Mouse (Mus musculus) midbrain, embryonic 11.5 days (tissue): ENCODE data around the gene Ppm1j. TPM values are rescaled to one million over a fixed set of nuclear protein-coding genes. Genes with fewer than 3 reads are reported as not detected.
"Not testable (repeated sequence)": the region's sequence is repeated elsewhere in the genome, so short reads cannot be mapped to it uniquely, and the experiment has no call there.

Experiments used
- ATAC-seq: fragments of 200-750 bp; cut with Nextera tagmentation; 2 replicates; pipeline ENCODE4 v1.8.0; 2017; ENCODE audit warnings: moderate TSS enrichment, moderate library complexity; ENCODE audit not compliant: low FRiP score
- DNase-seq: peaks from one replicate; pipeline ENCODE4 v3.0.0; 2015; ENCODE audit warnings: low spot score; ENCODE audit errors: missing footprints
- H3K27ac ChIP-seq: fragments of 300-500 bp; sonication (generic); 2 replicates; pipeline ENCODE4 v1.5.1; 2014; ENCODE audit warnings: low read depth, low read length
- H3K27me3 ChIP-seq: fragments of 300-500 bp; sonication (generic); 2 replicates; pipeline ENCODE4 v1.6.1; 2014; ENCODE audit warnings: mild to moderate bottlenecking, low read length, moderate library complexity, mixed read lengths; ENCODE audit not compliant: control insufficient read depth, insufficient read depth
- H3K36me3 ChIP-seq: fragments of 300-500 bp; sonication (generic); 2 replicates; pipeline ENCODE4 v1.6.1; 2014; ENCODE audit warnings: mild to moderate bottlenecking, low read length, moderate library complexity, mixed read lengths; ENCODE audit not compliant: control insufficient read depth, insufficient read depth
- H3K4me1 ChIP-seq: fragments of 300-500 bp; sonication (generic); 2 replicates; pipeline ENCODE4 v1.6.1; 2014; ENCODE audit warnings: low read length; ENCODE audit not compliant: control insufficient read depth, insufficient read depth
- H3K4me2 ChIP-seq: fragments of 300-500 bp; sonication (generic); 2 replicates; pipeline ENCODE4 v1.6.1; 2014; ENCODE audit warnings: mild to moderate bottlenecking, moderate library complexity
- H3K4me3 ChIP-seq: fragments of 300-500 bp; sonication (generic); 2 replicates; pipeline ENCODE4 v1.5.1; 2014; ENCODE audit warnings: low read depth, low read length
- H3K9ac ChIP-seq: fragments of 300-500 bp; sonication (generic); 2 replicates; pipeline ENCODE4 v1.6.1; 2014; ENCODE audit warnings: low read length
- H3K9me3 ChIP-seq: fragments of 300-500 bp; sonication (generic); 2 replicates; pipeline ENCODE4 v1.6.1; 2016; ENCODE audit warnings: low read length; ENCODE audit not compliant: control insufficient read depth
- WGBS: fragments of 180-500 bp; shearing (Covaris S2); extraction: QIAGEN DNeasy Blood & Tissue Kit; methylation state at CpG from one replicate; pipeline ENCODE4 v1.1.7; 2014; 5-methylcytosine and 5-hydroxymethylcytosine counted together
- polyA plus RNA-seq: library from polyadenylated mRNA; unstranded; fragments of >200 nt; fragmentation: Nextera tagmentation; extraction: Ambion mirVana; gene quantifications from 2 replicates; pipeline ENCODE4 v1.2.1, GENCODE M21; 2014

Gene Ppm1j
- polyA plus RNA-seq, 1 experiment from 2014 or later, result 0.97 TPM

GRCm38 (mm10) chr3:104762103-104762863 lies 18.6 kb upstream of the Ppm1j start:
- ATAC-seq, H3K27ac ChIP-seq, H3K27me3 ChIP-seq, H3K4me1 ChIP-seq, H3K4me2 ChIP-seq, H3K4me3 ChIP-seq, H3K9me3 ChIP-seq, H3K36me3 ChIP-seq, H3K9ac ChIP-seq: not testable (repeated sequence)
- DNase-seq, result peak; percentile 79
- 16% methylated on average over 19 of the region's 20 CpGs for WGBS

GRCm38 (mm10) chr3:104765021-104765420 lies 15.8 kb upstream of the Ppm1j start:
- Histone ChIP-seq H3K27ac (no peak overlapping the region), H3K4me1 (no peaks in the 10 kb centered on the region), H3K9me3 (no peaks in the 10 kb centered on the region), H3K27me3 (no peaks in the 10 kb centered on the region; the same call in 1 of the 2 replicates), H3K36me3 (no peaks in the 10 kb centered on the region), H3K4me2 (no peak overlapping the region), H3K9ac (no peak overlapping the region), H3K4me3 (no peak overlapping the region)
- WGBS, result 29% methylated on average over 4 of the region's 4 CpGs
- peak; percentile 88 for DNase-seq
- no peak for ATAC-seq

- Histone ChIP-seq H3K4me2 (no peak overlapping the region), H3K36me3 (no peaks in the 10 kb centered on the region), H3K27ac (no peak overlapping the region), H3K9me3 (no peaks in the 10 kb centered on the region), H3K9ac (no peak overlapping the region), H3K27me3 (no peaks in the 10 kb centered on the region), H3K4me3 (no peak overlapping the region), H3K4me1 (no peaks in the 10 kb centered on the region)
- DNase-seq (peak; percentile 57), ATAC-seq (no peak)
- 57% methylated on average over 2 of the region's 2 CpGs for WGBS
Observed at GRCm38 (mm10) chr3:104767141-104767540, 13.7 kb upstream of the Ppm1j start.

- Histone ChIP-seq H3K27ac (no peak overlapping the region), H3K9ac (no peak overlapping the region), H3K36me3 (no peaks in the 10 kb centered on the region), H3K27me3 (no peaks in the 10 kb centered on the region), H3K4me2 (no peak overlapping the region), H3K9me3 (no peaks in the 10 kb centered on the region), H3K4me1 (no peaks in the 10 kb centered on the region), H3K4me3 (no peak overlapping the region)
- no peak for ATAC-seq
- peak; percentile 72 for DNase-seq
- WGBS, result 84% methylated on average over 4 of the region's 4 CpGs
Observed at GRCm38 (mm10) chr3:104767716-104768115, 13.1 kb upstream of the Ppm1j start.

- H3K36me3 ChIP-seq, result no peaks in the 10 kb centered on the region
- no peak overlapping the region for H3K4me2 ChIP-seq
- DNase-seq (peak; percentile 59), ATAC-seq (no peak)
- H3K27ac ChIP-seq, result no peak overlapping the region
- 0 out of 2 replicates have a peak, but pooled peaks cover 2% of the 10 kb centered on the region for H3K27me3 ChIP-seq
- H3K9ac ChIP-seq, result no peak overlapping the region
- no peak overlapping the region for H3K4me3 ChIP-seq
- WGBS, result 23% methylated on average over 3 of the region's 3 CpGs
- H3K9me3 ChIP-seq, result no peaks in the 10 kb centered on the region
- H3K4me1 ChIP-seq, result no peaks in the 10 kb centered on the region
Observed at GRCm38 (mm10) chr3:104769135-104769534, 11.7 kb upstream of the Ppm1j start.

GRCm38 (mm10) chr3:104770035-104770434 lies 10.8 kb upstream of the Ppm1j start:
- no peaks in the 10 kb centered on the region for H3K36me3 ChIP-seq
- no peaks in the 10 kb centered on the region for H3K9me3 ChIP-seq
- H3K4me2 ChIP-seq, result no peak overlapping the region
- no peak overlapping the region for H3K9ac ChIP-seq
- H3K4me3 ChIP-seq, result no peak overlapping the region
- H3K27me3 ChIP-seq, result 0 out of 2 replicates have a peak, but pooled peaks cover 2% of the 10 kb centered on the region
- no peaks in the 10 kb centered on the region for H3K4me1 ChIP-seq
- WGBS, result 55% methylated on average over 10 of the region's 10 CpGs
- no peak overlapping the region for H3K27ac ChIP-seq
- ATAC-seq, result no peak
- no peak for DNase-seq

GRCm38 (mm10) chr3:104770918-104771317 lies 9.9 kb upstream of the Ppm1j start:
- H3K9ac ChIP-seq, result no peak overlapping the region
- H3K9me3 ChIP-seq, result no peaks in the 10 kb centered on the region
- H3K27me3 ChIP-seq, result peaks cover 5% of the 10 kb centered on the region; the same call in 1 of the 2 replicates
- DNase-seq (no peak), ATAC-seq (no peak)
- no peak overlapping the region for H3K4me3 ChIP-seq
- WGBS, result 77% methylated on average over 3 of the region's 3 CpGs
- no peaks in the 10 kb centered on the region for H3K4me1 ChIP-seq
- no peak overlapping the region for H3K4me2 ChIP-seq
- H3K36me3 ChIP-seq, result no peaks in the 10 kb centered on the region
- no peak overlapping the region for H3K27ac ChIP-seq

- H3K4me3 ChIP-seq, result no peak overlapping the region
- no peak overlapping the region for H3K9ac ChIP-seq
- WGBS, result 62% methylated on average over 6 of the region's 6 CpGs
- no peak overlapping the region for H3K27ac ChIP-seq
- no peak for DNase-seq
- H3K4me1 ChIP-seq, result no peaks in the 10 kb centered on the region
- H3K9me3 ChIP-seq, result no peaks in the 10 kb centered on the region
- no peak for ATAC-seq
- H3K36me3 ChIP-seq, result no peaks in the 10 kb centered on the region
- peaks cover 10% of the 10 kb centered on the region for H3K27me3 ChIP-seq
- H3K4me2 ChIP-seq, result no peak overlapping the region
Observed at GRCm38 (mm10) chr3:104771460-104771859, 9.4 kb upstream of the Ppm1j start.

GRCm38 (mm10) chr3:104773301-104773700 lies 7.6 kb upstream of the Ppm1j start:
- H3K27me3 ChIP-seq, result peaks cover 29% of the 10 kb centered on the region
- no peak for ATAC-seq
- 0 out of 2 replicates have a peak, but pooled peaks cover 5% of the 10 kb centered on the region for H3K4me1 ChIP-seq
- no peak overlapping the region for H3K4me3 ChIP-seq
- H3K27ac ChIP-seq, result no peak overlapping the region
- H3K4me2 ChIP-seq, result no peak overlapping the region
- WGBS, result 59% methylated on average over 7 of the region's 7 CpGs
- DNase-seq, result no peak
- H3K36me3 ChIP-seq, result no peaks in the 10 kb centered on the region
- no peaks in the 10 kb centered on the region for H3K9me3 ChIP-seq
- H3K9ac ChIP-seq, result no peak overlapping the region
